Mouse (Mus musculus) cerebellum, adult 2 months (tissue): ENCODE measurements around the gene Nfic. TPM values are rescaled to one million over a fixed set of nuclear protein-coding genes. Genes with fewer than 3 reads are reported as not detected.

Source experiments
- DNase-seq, 2 experiments: peaks; one replicate each; pipeline ENCODE4 v3.0.0; 2021
- H3K27ac ChIP-seq: fragments of 200-500 bp; 2 replicates; pipeline ENCODE4 v1.5.1; 2012; ENCODE audit warnings: low read length, control low read depth, inconsistent platforms; ENCODE audit not compliant: insufficient read depth
- H3K27me3 ChIP-seq: fragments of 200-500 bp; 2 replicates; pipeline ENCODE4 v1.6.1; 2012; ENCODE audit warnings: inconsistent platforms, mild to moderate bottlenecking, low read length, moderate library complexity; ENCODE audit not compliant: control insufficient read depth, insufficient read depth
- H3K4me1 ChIP-seq: fragments of 200-500 bp; 2 replicates; pipeline ENCODE4 v1.6.1; 2011; ENCODE audit warnings: low read length; ENCODE audit not compliant: control insufficient read depth, insufficient read depth
- H3K4me3 ChIP-seq: fragments of 200-500 bp; replicated peaks from 2 replicates; pipeline ENCODE3; 2011; ENCODE audit warnings: mild to moderate bottlenecking, low read depth, low read length, control low read depth; ENCODE audit not compliant: insufficient read depth
- CTCF ChIP-seq: fragments of 200-500 bp; IDR thresholded peaks from 2 replicates; pipeline ENCODE4 v1.5.1; 2011; ENCODE audit warnings: low read depth, mild to moderate bottlenecking, control low read depth, low read length, moderate library complexity, borderline replicate concordance; ENCODE audit not compliant: insufficient read depth
- POLR2A ChIP-seq: fragments of 200-500 bp; IDR thresholded peaks from 2 replicates; pipeline ENCODE4 v1.6.1; 2011; ENCODE audit warnings: low read length, control low read depth, borderline replicate concordance; ENCODE audit not compliant: insufficient read depth
- WGBS: fragments of 180-500 bp; shearing (Covaris S2); methylation state at CpG from one replicate; pipeline ENCODE4 v1.1.7; 2018; 5-methylcytosine and 5-hydroxymethylcytosine counted together
- polyA plus RNA-seq: library from polyadenylated mRNA; depleted of rRNA; stranded (reverse); fragments of >200 nt; gene quantifications from 2 replicates; pipeline ENCODE4 v1.2.3, GENCODE M21; 2012

The Nfic gene
- polyA plus RNA-seq, 1 experiment, result 103 TPM

GRCm38 (mm10) chr10:81497401-81498270 is 42.2 kb upstream of the Nfic start:
- TF ChIP-seq POLR2A (no peak), CTCF (no peak)
- no peaks in the 10 kb centered on the region for H3K27me3 ChIP-seq
- H3K27ac ChIP-seq, result no peak overlapping the region
- DNase-seq, result no peak
- peaks cover 10% of the 10 kb centered on the region for H3K4me1 ChIP-seq
- no peak overlapping the region for H3K4me3 ChIP-seq
- 76% methylated on average over 17 of the region's 17 CpGs for WGBS

DNA sequence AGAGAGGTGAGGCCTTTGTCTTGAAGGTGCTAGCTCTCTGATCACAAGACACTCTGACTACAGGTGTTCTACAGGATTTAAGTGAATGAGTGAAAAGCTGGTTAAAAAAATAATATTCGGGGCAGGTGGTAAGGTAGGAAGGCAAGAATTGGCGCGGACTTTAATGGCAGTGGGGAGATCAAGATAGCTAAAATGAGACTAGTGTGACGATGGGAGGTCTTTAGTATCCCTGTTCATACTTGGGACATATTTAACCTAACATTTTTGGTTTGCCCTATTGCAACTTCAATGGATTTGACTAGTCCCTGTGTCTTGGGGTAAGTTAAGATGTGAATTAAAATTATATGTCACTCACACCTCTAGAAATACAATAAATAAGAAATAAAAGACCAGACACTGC is 41.5 kb upstream of the Nfic start:
- H3K27ac ChIP-seq, result no peak overlapping the region
- H3K4me3 ChIP-seq, result peak overlapping the region; percentile 32
- TF ChIP-seq CTCF (no peak), POLR2A (no peak)
- no peak for DNase-seq
- H3K27me3 ChIP-seq, result no peaks in the 10 kb centered on the region
- peaks cover 10% of the 10 kb centered on the region for H3K4me1 ChIP-seq
- 21% methylated on average over 4 of the region's 4 CpGs for WGBS

- DNase-seq, result peak; percentile 98 to 99
- Histone ChIP-seq H3K4me3 (peak within 1 kb of the TSS; percentile 77), H3K27ac (peak within 1 kb of the TSS; percentile 31; the same call in 1 of the 2 replicates), H3K27me3 (no peaks in the 10 kb centered on the region), H3K4me1 (peaks cover 10% of the 10 kb centered on the region)
- no peak for TF ChIP-seq CTCF
- TF ChIP-seq POLR2A, result peak; percentile 74
- WGBS, result under 1% methylated on average over 45 of the region's 45 CpGs
Observed at GRCm38 (mm10) chr10:81496264-81496901, 40.9 kb upstream of the Nfic start, which contains the start of gene Ncln. Gene Ncln, minus strand, starts transcription at chr10:81496392.

- no peak for DNase-seq
- no peak for TF ChIP-seq POLR2A
- no peak for TF ChIP-seq CTCF
Observed at GRCm38 (mm10) chr10:81495616-81496263, 40.3 kb upstream of the Nfic start.

DNA sequence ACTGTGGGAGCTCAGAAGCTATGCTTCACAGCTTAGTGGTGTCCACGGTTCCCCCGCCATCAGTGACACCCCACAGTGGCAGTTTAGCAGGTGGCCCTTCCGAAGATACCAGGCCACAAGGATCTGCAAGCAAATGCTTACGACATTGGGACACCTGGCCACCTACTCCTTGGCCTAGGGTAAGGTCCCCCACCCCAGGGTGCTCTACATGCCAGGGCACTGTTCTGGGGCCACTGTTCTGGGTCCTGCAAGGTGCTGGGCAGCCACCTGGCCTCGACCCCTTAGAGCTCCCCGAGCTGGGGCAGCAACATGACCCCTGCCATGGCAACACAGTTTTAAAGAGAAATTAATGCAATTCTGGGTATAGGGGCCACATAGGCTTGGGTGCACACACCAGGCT is 39.7 kb upstream of the Nfic start:
- H3K27me3 ChIP-seq, result no peaks in the 10 kb centered on the region
- H3K27ac ChIP-seq, result no peak overlapping the region
- peak overlapping the region; percentile 77 for H3K4me3 ChIP-seq
- peaks cover 10% of the 10 kb centered on the region for H3K4me1 ChIP-seq
- 59% methylated on average over 6 of the region's 6 CpGs for WGBS
- DNase-seq, result no peak
- no peak for TF ChIP-seq CTCF
- no peak for TF ChIP-seq POLR2A

More at GRCm38 (mm10) chr10:81495616-81496263, 40.3 kb upstream of the Nfic start:
- WGBS, result under 1% methylated on average over 41 of the region's 41 CpGs
- Histone ChIP-seq H3K27me3 (no peaks in the 10 kb centered on the region), H3K27ac (peak overlapping the region; percentile 25; the same call in 1 of the 2 replicates), H3K4me3 (peak overlapping the region; percentile 77), H3K4me1 (peaks cover 10% of the 10 kb centered on the region)

- Histone ChIP-seq H3K27me3 (no peaks in the 10 kb centered on the region), H3K27ac (no peak overlapping the region), H3K4me3 (no peak overlapping the region), H3K4me1 (peaks cover 10% of the 10 kb centered on the region)
- TF ChIP-seq CTCF (no peak), POLR2A (no peak)
- DNase-seq, result peak in 1 of 2 experiments; percentile 14
- 79% methylated on average over 11 of the region's 11 CpGs for WGBS
Observed at GRCm38 (mm10) chr10:81494260-81495041, 39.0 kb upstream of the Nfic start.

DNA sequence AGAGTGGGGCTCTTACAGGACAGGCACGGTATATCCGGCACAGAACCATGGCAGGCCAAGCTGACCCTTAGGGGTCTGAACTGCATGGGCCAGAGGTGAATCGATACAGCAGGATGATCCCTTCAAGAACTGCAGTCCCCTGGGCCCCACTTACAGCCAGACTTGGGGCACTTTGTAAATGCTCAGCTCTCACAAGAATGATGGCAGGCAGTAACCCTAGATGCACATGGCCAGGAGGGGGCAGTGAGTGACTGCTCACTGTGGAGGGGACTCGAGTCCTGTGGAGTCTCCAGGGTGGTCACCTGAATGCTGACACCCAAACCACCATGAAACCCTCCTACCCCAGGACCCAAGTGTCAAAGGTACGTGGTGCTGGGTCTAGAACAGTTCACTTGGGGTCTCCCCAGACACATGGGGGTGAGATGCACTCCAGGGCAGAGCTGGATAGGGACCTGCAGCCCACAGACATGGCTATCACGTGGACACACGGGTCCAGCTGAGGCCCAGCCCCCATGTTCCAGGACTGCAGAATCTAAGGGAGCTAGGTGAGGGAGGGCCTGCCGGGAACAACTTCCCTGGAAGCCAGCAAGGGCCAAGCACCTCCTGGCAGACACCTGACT is 38.3 kb upstream of the Nfic start:
- Histone ChIP-seq H3K4me3 (no peak overlapping the region), H3K27me3 (no peaks in the 10 kb centered on the region), H3K4me1 (peaks cover 10% of the 10 kb centered on the region), H3K27ac (no peak overlapping the region)
- DNase-seq, result peak in 1 of 2 experiments; percentile 13
- TF ChIP-seq POLR2A (no peak), CTCF (no peak)
- 67% methylated on average over 8 of the region's 8 CpGs for WGBS
